Mouse (Mus musculus) large intestine, adult 2 months (tissue): ENCODE data around the gene Igsf6. TPM values are rescaled to one million over a fixed set of nuclear protein-coding genes. Genes with fewer than 3 reads are reported as not detected.
"Not testable (repeated sequence)": the region's sequence is repeated elsewhere in the genome, so short reads cannot be mapped to it uniquely, and the experiment has no call there.

ENCODE experiments used
- DNase-seq: peaks from one replicate; pipeline ENCODE4 v3.0.0-alpha.2; 2012; ENCODE audit warnings: low read depth, low spot score
- WGBS: fragments of 180-500 bp; shearing (Covaris S2); methylation state at CpG from one replicate; pipeline ENCODE4 v1.1.7; 2018; 5-methylcytosine and 5-hydroxymethylcytosine counted together
- polyA plus RNA-seq: library from polyadenylated mRNA; depleted of rRNA; stranded (reverse); fragments of >200 nt; gene quantifications from 2 replicates; pipeline ENCODE4 v1.2.3, GENCODE M21; 2012

The Igsf6 gene
- polyA plus RNA-seq, 1 experiment, result 0.57 TPM

DNA sequence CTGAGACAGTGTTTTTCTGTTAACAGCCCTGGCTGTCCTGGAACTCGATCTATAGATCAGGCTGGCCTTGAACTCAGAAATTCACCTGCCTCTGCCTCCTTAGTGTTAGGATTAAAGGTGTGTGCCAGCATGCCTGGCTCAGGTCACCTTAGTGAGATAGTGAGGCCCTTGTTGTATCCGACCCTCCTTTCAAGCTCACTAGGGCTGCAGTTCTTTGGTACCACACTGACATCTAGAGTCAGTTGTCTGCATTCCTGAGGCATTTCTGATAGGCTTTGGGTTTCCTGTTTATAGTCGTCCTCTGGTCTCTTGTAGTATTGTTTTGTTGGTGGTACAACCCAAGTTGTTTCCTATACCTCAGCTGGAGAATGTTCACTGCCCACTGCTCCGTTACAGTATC, 10.1 kb downstream of the Igsf6 start:
- DNase-seq, result no peak
- 48% methylated on average over 4 of the region's 4 CpGs for WGBS

DNA sequence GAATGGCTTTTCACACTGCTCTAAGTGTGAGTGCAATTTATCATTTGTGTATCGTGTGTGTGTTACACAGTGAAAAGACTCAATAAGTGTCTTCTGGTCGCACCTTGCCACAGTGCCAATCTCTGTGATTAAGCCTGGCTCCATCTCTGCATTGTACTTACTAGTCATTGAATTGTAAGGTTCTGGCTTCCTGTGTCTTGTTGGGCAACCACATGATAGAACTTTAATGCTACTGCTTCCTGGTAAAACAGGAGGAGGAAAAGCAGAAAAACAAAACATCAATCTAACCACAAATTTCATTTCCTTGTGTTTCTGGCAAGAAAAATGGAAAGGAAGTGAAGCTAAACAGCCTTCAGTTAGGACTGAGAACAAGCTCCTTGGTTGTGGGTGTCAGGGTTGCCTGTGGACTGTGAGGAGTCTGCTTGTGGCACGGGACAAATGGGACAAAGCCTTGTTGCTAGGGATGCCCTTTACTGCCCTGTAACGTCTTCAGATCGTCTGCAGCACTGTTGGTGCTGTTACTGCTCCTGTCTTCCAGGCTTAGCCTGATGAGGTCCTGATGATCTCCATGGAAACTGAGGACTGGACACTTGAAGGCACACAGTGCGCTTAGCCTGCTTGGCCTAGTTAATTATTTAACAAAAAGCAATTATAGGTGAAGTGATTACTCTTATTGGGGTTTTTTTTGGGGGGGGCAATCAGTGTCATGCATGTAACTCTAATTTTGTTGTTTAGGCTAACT, 14.7 kb downstream of the Igsf6 start:
- 39% methylated on average over 6 of the region's 6 CpGs for WGBS
- DNase-seq, result no peak

GRCm38 (mm10) chr7:121053071-121053470, 21.3 kb downstream of the Igsf6 start:
- DNase-seq, result no peak
- 88% methylated on average over 4 of the region's 4 CpGs for WGBS

DNA sequence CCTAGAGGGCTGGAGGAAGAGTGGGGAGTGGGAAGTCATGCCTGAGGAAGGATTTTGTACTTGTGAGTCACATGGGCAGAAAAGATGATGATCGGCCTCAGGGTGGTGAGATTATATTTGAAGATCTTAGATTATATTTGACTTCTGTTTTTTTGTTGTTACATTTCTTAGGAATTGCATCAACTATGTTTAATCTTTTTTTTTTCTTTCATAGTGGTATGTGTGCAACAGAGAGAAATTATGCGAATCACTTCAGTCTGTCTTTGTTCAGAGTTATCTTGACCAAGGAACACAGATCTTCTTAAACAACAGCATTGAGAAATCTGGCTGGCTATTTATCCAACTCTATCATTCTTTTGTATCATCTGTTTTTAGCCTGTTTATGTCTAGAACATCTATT, 26.7 kb downstream of the Igsf6 start:
- 85% methylated on average over 2 of the region's 2 CpGs for WGBS
- no peak for DNase-seq

DNA sequence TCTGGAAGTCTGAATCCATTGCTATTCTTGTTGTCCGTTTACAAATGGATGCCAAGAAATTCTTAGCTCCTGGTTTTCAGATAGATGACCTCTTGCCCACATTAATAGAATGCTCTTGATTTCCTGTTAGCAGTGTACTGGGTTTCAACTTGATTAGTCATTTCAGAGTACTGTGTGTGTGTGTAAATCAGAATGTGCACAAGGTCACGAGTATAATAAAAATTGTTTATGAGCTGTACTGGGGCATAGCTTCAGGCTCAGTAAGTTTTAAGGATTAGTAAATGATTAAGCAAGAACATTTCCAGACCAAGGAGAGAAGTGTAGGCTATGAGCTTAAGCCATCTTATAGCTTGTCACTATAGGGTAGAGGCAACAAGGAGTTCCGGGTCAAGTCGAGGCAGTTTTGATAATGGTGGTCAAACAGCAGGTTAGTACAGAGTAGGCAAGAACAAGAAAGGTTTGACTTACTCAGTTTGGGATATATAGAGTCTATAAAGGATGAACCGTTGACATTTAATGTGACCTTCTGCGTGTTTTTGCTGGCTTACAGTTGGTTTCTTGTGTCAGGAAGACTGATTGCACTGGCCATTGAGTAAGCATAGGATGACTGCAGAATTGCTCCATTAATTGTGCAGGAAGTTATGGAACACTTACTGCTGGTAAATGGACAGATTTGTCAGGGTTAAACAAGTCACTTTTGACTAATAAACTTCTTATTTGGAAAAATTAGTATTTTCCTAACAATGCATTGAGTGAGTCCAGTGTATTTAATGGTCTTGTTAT, 28.5 kb downstream of the Igsf6 start:
- 24% methylated on average over 6 of the region's 6 CpGs for WGBS
- no peak for DNase-seq

GRCm38 (mm10) chr7:121044251-121044650, 30.1 kb downstream of the Igsf6 start:
- DNase-seq, result no peak
- 63% methylated on average over 1 of the region's 1 CpGs for WGBS

- DNase-seq, result no peak
- 48% methylated on average over 1 of the region's 1 CpGs for WGBS
Measured at GRCm38 (mm10) chr7:121043510-121043909, 30.9 kb downstream of the Igsf6 start.

GRCm38 (mm10) chr7:121043004-121043403, 31.4 kb downstream of the Igsf6 start:
- no peak for DNase-seq
- 82% methylated on average over 3 of the region's 3 CpGs for WGBS

- 33% methylated on average over 1 of the region's 1 CpGs for WGBS
- no peak for DNase-seq
Measured at GRCm38 (mm10) chr7:121041989-121042388, 32.4 kb downstream of the Igsf6 start.

DNA sequence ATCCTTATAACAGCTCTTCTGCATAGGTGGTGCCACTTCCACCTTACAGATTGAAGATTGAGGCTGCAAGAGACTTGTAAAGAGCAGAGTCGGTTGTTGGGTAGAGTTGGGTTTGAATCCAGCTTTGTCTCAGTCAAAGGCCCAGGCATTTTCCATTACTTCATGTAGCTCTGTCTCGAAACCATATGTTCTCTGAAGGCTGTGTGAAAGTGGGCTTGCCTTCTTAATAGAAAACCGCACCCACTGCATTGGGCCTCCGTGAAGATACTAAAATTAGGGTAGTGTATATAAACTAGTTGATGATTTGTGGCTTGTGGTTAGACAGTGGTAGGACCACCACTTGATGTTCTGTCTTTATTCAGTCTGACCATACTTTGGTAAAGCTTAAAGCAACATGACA, 33.8 kb downstream of the Igsf6 start:
- no peak for DNase-seq
- 60% methylated on average over 4 of the region's 4 CpGs for WGBS

GRCm38 (mm10) chr7:121035161-121035721, 39.1 kb downstream of the Igsf6 start:
- no peak for DNase-seq
- under 1% methylated on average over 24 of the region's 24 CpGs for WGBS

- 1% methylated on average over 63 of the region's 63 CpGs for WGBS
- no peak for DNase-seq
Measured at GRCm38 (mm10) chr7:121034701-121035141, 39.7 kb downstream of the Igsf6 start.

- DNase-seq, result no peak
- WGBS, result 2% methylated on average over 43 of the region's 43 CpGs
Measured at GRCm38 (mm10) chr7:121033856-121034652, 40.3 kb downstream of the Igsf6 start, which contains the start of gene Mettl9. Mettl9 (plus strand) TSS chr7:121034445.

DNA sequence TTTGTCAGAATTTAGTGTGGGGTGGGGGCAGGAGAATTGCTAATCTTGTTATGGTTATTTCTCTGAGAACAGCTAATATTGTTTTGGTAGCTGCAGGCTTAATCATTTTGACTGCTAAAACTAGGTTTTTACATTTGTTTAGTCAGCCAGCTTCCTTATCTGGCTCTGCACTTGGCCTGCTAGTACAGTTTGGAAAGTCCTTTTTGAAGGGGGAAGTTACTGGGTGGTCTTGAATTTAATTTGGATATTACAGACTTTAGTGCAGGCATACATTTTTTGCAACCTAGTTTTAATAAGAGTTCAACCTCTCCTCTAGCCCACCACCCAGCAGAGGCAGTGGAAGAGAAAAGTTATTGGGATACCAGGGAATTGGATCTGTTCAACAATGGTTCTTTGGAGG, 44.4 kb downstream of the Igsf6 start:
- DNase-seq, result not testable (repeated sequence)

DNA sequence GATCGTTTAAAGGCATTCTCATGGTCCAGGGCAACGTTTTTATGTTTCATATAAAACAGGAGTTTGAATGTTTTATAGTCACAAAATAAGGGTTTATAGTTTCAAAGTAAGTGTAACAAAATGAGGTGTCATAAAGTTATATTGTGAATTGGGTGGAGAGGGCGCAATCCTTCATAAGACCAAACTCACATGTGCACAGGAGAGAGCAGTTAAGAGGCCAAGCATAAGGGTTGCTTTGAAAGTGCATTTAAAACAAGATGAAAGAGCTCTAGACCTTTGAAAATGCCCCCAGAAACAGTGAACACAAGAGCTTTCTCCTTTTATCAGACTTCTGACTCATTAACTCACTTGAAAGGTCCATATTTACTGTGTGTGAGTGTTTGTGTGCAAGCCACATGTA, 48.1 kb downstream of the Igsf6 start:
- no peak for DNase-seq
- 20% methylated on average over 3 of the region's 3 CpGs for WGBS

DNA sequence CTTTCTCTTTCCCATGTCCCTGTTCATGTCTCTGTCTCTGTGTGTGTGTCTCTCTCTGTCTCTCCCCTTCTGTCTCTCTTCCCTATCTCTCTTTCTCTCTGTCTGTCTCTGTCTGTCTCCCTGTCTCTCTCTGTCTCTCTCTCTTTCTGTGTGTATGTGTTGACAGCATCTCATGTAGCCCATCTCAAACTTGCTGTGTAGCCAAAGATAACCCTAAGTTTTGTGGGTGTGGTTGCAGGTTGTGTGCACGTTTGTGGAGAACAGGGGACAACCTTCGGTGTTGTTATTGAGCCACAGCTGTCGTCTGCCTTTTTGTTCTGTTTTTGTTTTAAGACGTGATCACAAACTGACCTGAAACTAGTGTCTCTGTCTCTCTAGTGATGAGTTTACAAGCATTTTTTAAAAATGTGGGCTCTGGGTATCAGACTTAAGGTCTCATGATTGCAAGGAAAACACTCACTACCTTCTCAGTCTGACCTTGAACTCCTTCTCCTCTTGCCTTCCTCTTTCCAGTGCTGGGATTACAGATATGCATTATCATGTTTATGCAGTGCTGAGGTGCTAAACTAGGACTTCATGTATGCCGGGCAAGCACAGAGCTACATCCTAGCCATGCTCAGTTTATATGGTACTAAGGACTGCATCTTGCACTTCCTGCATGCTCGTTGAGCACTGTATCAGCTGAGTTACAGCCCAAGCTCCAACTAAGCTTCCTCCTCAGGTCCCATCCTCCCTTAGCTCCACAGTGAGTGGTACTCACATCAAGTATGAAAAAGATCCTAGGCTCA, 49.0 kb downstream of the Igsf6 start:
- 41% methylated on average over 6 of the region's 6 CpGs for WGBS
- no peak for DNase-seq

GRCm38 (mm10) chr7:121020277-121020676, 54.1 kb downstream of the Igsf6 start:
- DNase-seq, result no peak
- WGBS, result 33% methylated on average over 8 of the region's 8 CpGs

GRCm38 (mm10) chr7:121018778-121019177, 55.6 kb downstream of the Igsf6 start:
- no peak for DNase-seq
- 80% methylated on average over 3 of the region's 3 CpGs for WGBS

- WGBS, result 71% methylated on average over 10 of the region's 10 CpGs
- DNase-seq, result no peak
Measured at GRCm38 (mm10) chr7:121014486-121014885, 59.9 kb downstream of the Igsf6 start.
